Mouse (Mus musculus): ENCODE data around the gene Atp6v0b. TPM values are rescaled to one million over a fixed set of nuclear protein-coding genes. Genes with fewer than 3 reads are reported as not detected.

Atp6v0b gene
- polyA plus RNA-seq, 1 experiment from 2014 or later = 345 TPM

DNA sequence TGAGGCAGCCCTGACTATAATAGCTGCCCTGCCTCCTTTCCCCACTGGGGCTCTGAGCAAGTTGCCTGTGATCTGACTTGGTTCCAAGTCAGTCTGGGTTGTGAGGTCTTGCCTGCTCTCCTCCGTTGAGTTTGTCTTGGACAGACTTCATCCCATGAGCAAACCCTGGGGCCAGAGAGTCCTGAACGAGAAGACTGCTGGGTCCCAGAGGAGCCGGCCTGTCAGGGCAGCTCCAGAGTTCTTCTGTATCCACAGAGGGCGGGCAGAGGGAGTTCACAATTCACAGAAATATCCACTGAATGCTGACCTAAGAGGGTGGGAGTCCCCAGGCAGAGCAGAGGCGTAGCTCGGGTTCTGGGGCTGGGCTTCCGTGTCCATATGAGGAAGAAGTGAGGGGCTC lies 36.3 kb downstream of the Atp6v0b start:
- Histone ChIP-seq H3K4me3 (ENCODE audit: low read length) (no peak overlapping the region), H3K9me3 (ENCODE audit: control insufficient read depth, low read length) (no peaks in the 10 kb centered on the region), H3K4me1 (ENCODE audit: control insufficient read depth, insufficient read depth, low read length) (no peaks in the 10 kb centered on the region), H3K27ac (ENCODE audit: low read length) (no peak overlapping the region), H3K4me2 (ENCODE audit: low read depth, low read length) (no peak overlapping the region), H3K27me3 (replicated peaks; ENCODE audit: control insufficient read depth, insufficient read depth, low read length) (no peaks in the 10 kb centered on the region), H3K36me3 (ENCODE audit: control insufficient read depth, insufficient read depth, low read length) (no peaks in the 10 kb centered on the region), H3K9ac (ENCODE audit: low read depth, low read length) (no peak overlapping the region)
- 76% methylated on average over 7 of the region's 7 CpGs for WGBS
- no peak for ATAC-seq

DNA sequence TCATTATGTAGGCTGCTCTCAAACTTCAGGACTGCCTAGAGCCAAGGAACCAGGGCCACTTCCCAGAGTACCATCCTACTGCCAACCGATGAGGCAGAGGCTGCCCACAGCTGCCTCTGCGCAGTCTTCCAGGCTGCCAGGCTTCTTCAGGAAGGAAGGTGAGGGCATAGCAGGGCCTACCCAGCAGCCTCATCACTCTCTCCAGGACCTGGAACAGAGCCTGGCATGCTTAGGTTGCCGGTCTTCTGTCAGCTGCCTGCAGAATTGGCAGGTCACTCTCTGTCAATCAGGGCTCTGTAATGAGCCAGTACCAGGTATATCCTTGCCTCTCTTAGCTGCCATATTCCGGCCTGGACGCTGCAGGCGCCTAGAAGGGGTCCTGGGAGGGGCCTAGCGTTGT lies 37.0 kb downstream of the Atp6v0b start:
- Histone ChIP-seq H3K27ac (ENCODE audit: low read length) (no peak overlapping the region), H3K9ac (ENCODE audit: low read depth, low read length) (no peak overlapping the region), H3K9me3 (ENCODE audit: control insufficient read depth, low read length) (no peaks in the 10 kb centered on the region), H3K4me1 (ENCODE audit: control insufficient read depth, insufficient read depth, low read length) (no peaks in the 10 kb centered on the region), H3K27me3 (replicated peaks; ENCODE audit: control insufficient read depth, insufficient read depth, low read length) (no peaks in the 10 kb centered on the region), H3K4me3 (ENCODE audit: low read length) (no peak overlapping the region), H3K36me3 (ENCODE audit: control insufficient read depth, insufficient read depth, low read length) (no peaks in the 10 kb centered on the region), H3K4me2 (ENCODE audit: low read depth, low read length) (no peak overlapping the region)
- WGBS = 84% methylated on average over 7 of the region's 7 CpGs
- ATAC-seq = no peak

DNA sequence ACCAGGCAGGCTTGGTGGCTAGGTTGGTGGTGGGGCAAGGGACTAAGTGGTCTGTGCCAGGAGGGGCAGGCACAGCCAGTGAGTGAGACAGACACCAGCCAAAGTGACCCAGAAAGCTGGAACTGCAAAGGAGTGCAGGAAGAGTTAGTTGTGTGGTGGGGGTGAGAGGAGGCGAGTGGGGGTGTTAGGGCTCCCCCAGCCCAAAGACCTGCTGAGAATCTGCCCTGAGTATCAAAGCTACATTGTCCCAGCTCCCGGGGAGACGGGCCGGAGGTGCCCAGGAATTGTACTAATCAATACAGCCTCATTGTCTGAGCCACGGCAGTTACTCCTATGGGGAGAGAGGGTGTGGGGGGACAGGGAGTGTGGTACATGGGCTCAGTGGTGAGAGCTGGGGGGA lies 37.6 kb downstream of the Atp6v0b start:
- no peak for ATAC-seq
- Histone ChIP-seq H3K36me3 (ENCODE audit: control insufficient read depth, insufficient read depth, low read length) (no peaks in the 10 kb centered on the region), H3K27me3 (replicated peaks; ENCODE audit: control insufficient read depth, insufficient read depth, low read length) (no peaks in the 10 kb centered on the region)

DNA sequence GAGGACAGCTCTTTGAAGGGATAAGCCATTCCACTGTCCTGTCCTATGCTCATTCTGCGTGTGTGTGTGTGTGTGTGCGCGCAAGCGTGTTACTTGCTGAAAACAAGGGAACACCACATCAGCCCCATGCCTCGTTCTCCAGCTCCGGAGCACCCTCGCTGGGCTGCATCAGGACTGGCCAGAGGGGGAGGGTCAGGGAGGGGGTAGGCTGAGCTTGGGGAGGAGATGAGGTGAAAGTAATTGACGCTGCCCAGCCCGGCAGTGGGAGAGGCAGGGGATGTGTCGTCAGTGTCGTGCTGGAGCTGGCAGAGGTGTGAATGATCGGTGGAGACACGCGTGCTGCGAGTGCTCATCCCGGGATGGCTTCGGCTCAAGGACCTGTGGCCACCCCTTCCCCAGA lies 38.1 kb downstream of the Atp6v0b start:
- Histone ChIP-seq H3K9me3 (ENCODE audit: control insufficient read depth, low read length) (no peaks in the 10 kb centered on the region), H3K4me2 (ENCODE audit: low read depth, low read length) (no peak overlapping the region), H3K4me3 (ENCODE audit: low read length) (no peak overlapping the region), H3K9ac (ENCODE audit: low read depth, low read length) (no peak overlapping the region), H3K27me3 (replicated peaks; ENCODE audit: control insufficient read depth, insufficient read depth, low read length) (no peaks in the 10 kb centered on the region), H3K27ac (ENCODE audit: low read length) (no peak overlapping the region), H3K36me3 (ENCODE audit: control insufficient read depth, insufficient read depth, low read length) (no peaks in the 10 kb centered on the region), H3K4me1 (ENCODE audit: control insufficient read depth, insufficient read depth, low read length) (no peaks in the 10 kb centered on the region)
- WGBS = 54% methylated on average over 17 of the region's 17 CpGs
- no peak for ATAC-seq

More for the DNA sequence above, 37.6 kb downstream of the Atp6v0b start:
- H3K4me1 ChIP-seq (ENCODE audit: control insufficient read depth, insufficient read depth, low read length) = no peaks in the 10 kb centered on the region
- H3K27ac ChIP-seq (ENCODE audit: low read length) = no peak overlapping the region
- no peaks in the 10 kb centered on the region for H3K9me3 ChIP-seq (ENCODE audit: control insufficient read depth, low read length)
- H3K4me3 ChIP-seq (ENCODE audit: low read length) = no peak overlapping the region
- no peak overlapping the region for H3K9ac ChIP-seq (ENCODE audit: low read depth, low read length)
- 69% methylated on average over 5 of the region's 5 CpGs for WGBS
- H3K4me2 ChIP-seq (ENCODE audit: low read depth, low read length) = no peak overlapping the region

DNA sequence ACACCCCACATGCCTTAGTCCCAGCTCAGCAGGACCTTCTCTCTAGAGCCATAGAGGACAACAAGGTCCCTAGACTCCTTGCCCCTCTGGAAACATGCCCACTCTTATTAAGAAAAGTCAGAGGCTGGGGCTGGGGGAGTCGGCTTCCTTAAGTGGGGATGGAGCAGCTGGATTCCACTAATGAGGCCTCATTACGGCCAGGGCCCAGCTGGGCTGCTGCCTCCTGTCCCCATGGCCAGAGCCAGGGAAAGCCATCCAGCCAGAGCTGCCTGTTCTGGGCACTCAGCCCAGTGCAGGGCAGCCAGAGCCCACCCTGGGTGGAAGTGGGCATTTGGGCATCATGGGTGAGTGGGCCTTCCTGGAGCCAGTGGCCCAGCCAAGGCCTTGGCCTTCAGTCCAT lies 40.1 kb downstream of the Atp6v0b start:
- WGBS = 54% methylated on average over 2 of the region's 2 CpGs
- Histone ChIP-seq H3K36me3 (ENCODE audit: control insufficient read depth, insufficient read depth, low read length) (no peaks in the 10 kb centered on the region), H3K4me1 (ENCODE audit: control insufficient read depth, insufficient read depth, low read length) (no peaks in the 10 kb centered on the region), H3K9me3 (ENCODE audit: control insufficient read depth, low read length) (no peaks in the 10 kb centered on the region), H3K27ac (ENCODE audit: low read length) (peak overlapping the region; percentile 42; the same call in 1 of the 2 replicates), H3K27me3 (replicated peaks; ENCODE audit: control insufficient read depth, insufficient read depth, low read length) (no peaks in the 10 kb centered on the region), H3K9ac (ENCODE audit: low read depth, low read length) (no peak overlapping the region), H3K4me3 (ENCODE audit: low read length) (no peak overlapping the region), H3K4me2 (ENCODE audit: low read depth, low read length) (no peak overlapping the region)
- ATAC-seq = peak; percentile 34; the same call in 1 of the 2 replicates

DNA sequence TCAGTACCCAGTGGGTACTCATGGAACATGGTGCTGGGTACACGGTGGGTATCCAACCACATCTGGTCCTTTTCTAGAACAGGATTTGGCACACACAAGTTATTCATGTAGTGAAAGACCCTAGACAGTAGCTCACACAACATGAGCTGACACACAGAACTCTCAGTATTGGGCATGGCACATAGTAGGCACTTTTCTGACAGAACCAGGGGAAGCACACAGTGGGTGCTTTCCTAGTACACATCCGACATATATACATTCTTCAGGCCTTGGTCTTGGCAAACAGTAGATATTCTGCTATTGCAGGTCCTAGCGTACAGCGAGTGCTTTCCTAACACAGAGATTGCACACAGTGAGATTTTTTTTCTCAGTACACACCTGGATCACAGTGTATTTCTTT lies 40.9 kb downstream of the Atp6v0b start:
- no peaks in the 10 kb centered on the region for H3K4me1 ChIP-seq (ENCODE audit: control insufficient read depth, insufficient read depth, low read length)
- ATAC-seq = no peak
- no peak overlapping the region for H3K4me3 ChIP-seq (ENCODE audit: low read length)
- H3K36me3 ChIP-seq (ENCODE audit: control insufficient read depth, insufficient read depth, low read length) = no peaks in the 10 kb centered on the region
- H3K27me3 ChIP-seq (replicated peaks; ENCODE audit: control insufficient read depth, insufficient read depth, low read length) = no peaks in the 10 kb centered on the region
- no peak overlapping the region for H3K4me2 ChIP-seq (ENCODE audit: low read depth, low read length)
- H3K9ac ChIP-seq (ENCODE audit: low read depth, low read length) = no peak overlapping the region
- H3K9me3 ChIP-seq (ENCODE audit: control insufficient read depth, low read length) = no peaks in the 10 kb centered on the region
- H3K27ac ChIP-seq (ENCODE audit: low read length) = no peak overlapping the region
- WGBS = 96% methylated on average over 4 of the region's 4 CpGs

DNA sequence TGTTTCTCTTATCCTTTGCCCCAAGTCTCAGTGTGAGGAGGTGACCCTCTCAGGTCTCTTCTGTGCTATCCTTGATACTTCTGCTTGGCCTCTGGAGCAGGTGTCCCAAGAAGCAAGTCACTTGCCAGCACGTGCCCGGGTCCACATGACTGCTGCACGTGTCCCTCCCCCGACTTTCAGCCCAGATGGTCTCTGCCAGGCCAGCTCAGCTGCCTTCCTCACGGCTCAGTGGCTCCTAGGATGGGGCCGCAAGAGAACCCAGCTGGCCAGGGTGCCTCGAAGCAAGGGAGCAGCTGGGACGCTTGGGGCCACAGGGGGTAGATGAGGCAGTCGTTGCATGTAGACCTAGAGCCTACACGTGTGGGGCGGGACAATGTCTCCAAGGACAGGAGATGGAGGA lies 41.8 kb downstream of the Atp6v0b start:
- Histone ChIP-seq H3K9me3 (ENCODE audit: control insufficient read depth, low read length) (no peaks in the 10 kb centered on the region), H3K9ac (ENCODE audit: low read depth, low read length) (no peak overlapping the region), H3K4me1 (ENCODE audit: control insufficient read depth, insufficient read depth, low read length) (no peaks in the 10 kb centered on the region), H3K27ac (ENCODE audit: low read length) (no peak overlapping the region), H3K27me3 (replicated peaks; ENCODE audit: control insufficient read depth, insufficient read depth, low read length) (no peaks in the 10 kb centered on the region), H3K4me2 (ENCODE audit: low read depth, low read length) (no peak overlapping the region), H3K36me3 (ENCODE audit: control insufficient read depth, insufficient read depth, low read length) (no peaks in the 10 kb centered on the region), H3K4me3 (ENCODE audit: low read length) (no peak overlapping the region)
- no peak for ATAC-seq
- 83% methylated on average over 11 of the region's 11 CpGs for WGBS

DNA sequence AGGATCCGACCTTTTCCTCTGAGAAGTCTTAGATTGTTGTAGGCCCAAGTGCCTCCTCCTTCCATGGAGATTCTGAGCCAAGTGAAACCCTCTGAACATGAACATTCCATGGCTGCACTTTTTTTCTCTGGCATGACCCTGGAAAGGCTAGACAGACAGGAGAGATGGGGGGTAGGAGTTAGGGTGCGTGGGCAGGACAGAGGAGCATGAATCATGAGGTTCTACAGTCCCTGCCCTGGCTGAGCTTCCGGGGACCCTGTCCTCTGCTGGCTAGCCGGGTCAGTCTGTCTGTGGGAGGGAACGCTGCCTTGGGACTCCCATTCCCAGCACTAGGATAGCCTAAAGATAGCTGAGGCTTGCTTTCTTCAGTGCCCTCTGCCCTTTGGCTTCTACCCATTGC lies 42.7 kb downstream of the Atp6v0b start:
- no peak for ATAC-seq
- Histone ChIP-seq H3K4me3 (ENCODE audit: low read length) (no peak overlapping the region), H3K36me3 (ENCODE audit: control insufficient read depth, insufficient read depth, low read length) (no peaks in the 10 kb centered on the region), H3K9ac (ENCODE audit: low read depth, low read length) (no peak overlapping the region), H3K9me3 (ENCODE audit: control insufficient read depth, low read length) (no peaks in the 10 kb centered on the region), H3K27ac (ENCODE audit: low read length) (no peak overlapping the region), H3K4me2 (ENCODE audit: low read depth, low read length) (no peak overlapping the region), H3K27me3 (replicated peaks; ENCODE audit: control insufficient read depth, insufficient read depth, low read length) (no peaks in the 10 kb centered on the region), H3K4me1 (ENCODE audit: control insufficient read depth, insufficient read depth, low read length) (no peaks in the 10 kb centered on the region)
- 86% methylated on average over 5 of the region's 5 CpGs for WGBS

DNA sequence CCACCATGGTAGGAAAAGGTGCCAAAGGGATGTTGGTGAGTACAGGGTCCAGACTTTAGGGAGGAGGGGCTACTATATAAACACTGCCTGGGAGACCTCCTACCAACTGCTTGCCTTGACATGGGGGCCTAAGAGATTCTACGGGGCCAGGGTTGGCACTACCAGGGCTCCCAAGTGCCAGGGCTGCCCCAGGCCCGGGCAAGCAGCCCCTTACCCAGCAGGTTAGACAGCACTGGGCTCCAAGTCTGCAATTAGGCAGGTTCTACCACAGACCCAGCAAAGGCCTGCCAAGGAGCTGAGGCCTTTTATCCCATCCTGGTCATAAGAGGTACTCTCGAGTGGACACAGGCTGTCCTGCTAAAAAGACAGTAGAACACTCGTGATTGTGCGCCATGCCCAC lies 44.0 kb downstream of the Atp6v0b start:
- WGBS = 90% methylated on average over 5 of the region's 5 CpGs
- no peak for ATAC-seq

DNA sequence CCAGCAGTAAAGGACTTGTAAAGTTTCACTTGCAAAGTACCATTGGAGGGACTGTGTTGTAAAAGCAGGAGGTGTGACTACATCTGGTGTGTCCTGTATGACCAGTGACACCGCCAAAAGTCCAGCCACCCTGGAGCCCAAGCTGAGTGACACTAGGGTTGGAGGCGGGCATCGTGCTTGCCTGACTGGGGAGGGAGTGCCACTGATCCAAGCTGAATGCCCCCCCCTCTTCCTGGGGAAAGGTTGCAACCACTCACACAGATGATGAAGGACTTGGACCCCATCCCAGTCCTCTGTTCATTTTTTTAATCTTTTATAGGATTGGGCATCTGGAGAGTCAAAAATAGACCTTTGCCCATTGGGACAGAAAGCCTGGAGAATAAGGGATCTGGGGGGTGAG lies 45.6 kb downstream of the Atp6v0b start:
- ATAC-seq = no peak
- no peaks in the 10 kb centered on the region for H3K9me3 ChIP-seq (ENCODE audit: control insufficient read depth, low read length)
- peaks cover 7% of the 10 kb centered on the region; the same call in 1 of the 2 replicates for H3K4me1 ChIP-seq (ENCODE audit: control insufficient read depth, insufficient read depth, low read length)
- H3K9ac ChIP-seq (ENCODE audit: low read depth, low read length) = no peak overlapping the region
- no peak overlapping the region for H3K4me2 ChIP-seq (ENCODE audit: low read depth, low read length)
- WGBS = 57% methylated on average over 3 of the region's 3 CpGs
- no peak overlapping the region for H3K27ac ChIP-seq (ENCODE audit: low read length)
- no peaks in the 10 kb centered on the region for H3K36me3 ChIP-seq (ENCODE audit: control insufficient read depth, insufficient read depth, low read length)
- no peaks in the 10 kb centered on the region for H3K27me3 ChIP-seq (replicated peaks; ENCODE audit: control insufficient read depth, insufficient read depth, low read length)
- H3K4me3 ChIP-seq (ENCODE audit: low read length) = no peak overlapping the region

More for the DNA sequence above, 44.0 kb downstream of the Atp6v0b start:
- Histone ChIP-seq H3K4me2 (ENCODE audit: low read depth, low read length) (no peak overlapping the region), H3K9ac (ENCODE audit: low read depth, low read length) (no peak overlapping the region), H3K4me3 (ENCODE audit: low read length) (no peak overlapping the region), H3K27me3 (replicated peaks; ENCODE audit: control insufficient read depth, insufficient read depth, low read length) (no peaks in the 10 kb centered on the region), H3K9me3 (ENCODE audit: control insufficient read depth, low read length) (no peaks in the 10 kb centered on the region), H3K27ac (ENCODE audit: low read length) (no peak overlapping the region), H3K4me1 (ENCODE audit: control insufficient read depth, insufficient read depth, low read length) (no peaks in the 10 kb centered on the region), H3K36me3 (ENCODE audit: control insufficient read depth, insufficient read depth, low read length) (no peaks in the 10 kb centered on the region)
